Mouse (Mus musculus) forebrain, embryonic 10.5 days (tissue): Measurements from ENCODE around the gene Ube2g1. TPM values are rescaled to one million over a fixed set of nuclear protein-coding genes. Genes with fewer than 3 reads are reported as not detected.

Experiments
- DNase-seq: peaks from one replicate; pipeline ENCODE4 v3.0.0-alpha.2; 2017; ENCODE audit warnings: low spot score; ENCODE audit errors: extremely low spot score
- H3K27ac ChIP-seq: fragments of 300-500 bp; sonication (generic); 2 replicates; pipeline ENCODE4 v1.5.1; 2016; ENCODE audit warnings: mild to moderate bottlenecking
- H3K27me3 ChIP-seq: fragments of 300-500 bp; sonication (generic); 2 replicates; pipeline ENCODE4 v1.6.1; 2016; ENCODE audit warnings: mild to moderate bottlenecking; ENCODE audit not compliant: poor library complexity, severe bottlenecking
- H3K36me3 ChIP-seq: fragments of 300-500 bp; sonication (generic); replicated peaks from 2 replicates; pipeline ENCODE4 v1.6.1; 2016; ENCODE audit warnings: mild to moderate bottlenecking, moderate library complexity
- H3K4me1 ChIP-seq: fragments of 300-500 bp; sonication (generic); 2 replicates; pipeline ENCODE4 v1.6.1; 2016
- H3K4me3 ChIP-seq: fragments of 300-500 bp; sonication (generic); 2 replicates; pipeline ENCODE4 v1.5.1; 2016; ENCODE audit warnings: mild to moderate bottlenecking, moderate library complexity
- H3K9me3 ChIP-seq: fragments of 300-500 bp; sonication (generic); 2 replicates; pipeline ENCODE4 v1.6.1; 2016; ENCODE audit warnings: mild to moderate bottlenecking, moderate library complexity
- WGBS: fragments of 180-500 bp; shearing (Covaris S2); methylation state at CpG from one replicate; pipeline ENCODE4 v1.1.7; 2016; 5-methylcytosine and 5-hydroxymethylcytosine counted together
- microRNA-seq: library from miRNA; unstranded; fragments of <30 nt; microRNA quantifications from one replicate; pipeline ENCODE4, GENCODE M21; 2017
- polyA plus RNA-seq: library from polyadenylated mRNA; unstranded; fragments of >200 nt; fragmentation: Nextera tagmentation; extraction: Ambion mirVana; gene quantifications from 2 replicates; pipeline ENCODE4 v1.2.1, GENCODE M21; 2016

The Ube2g1 gene
- polyA plus RNA-seq, 1 experiment from 2014 or later = 82.5 TPM

- H3K4me3 ChIP-seq = no peak overlapping the region
- H3K9me3 ChIP-seq = no peaks in the 10 kb centered on the region
- no peaks in the 10 kb centered on the region for H3K4me1 ChIP-seq
- peaks cover 50% of the 10 kb centered on the region for H3K36me3 ChIP-seq
- DNase-seq = no peak
- H3K27me3 ChIP-seq = no peaks in the 10 kb centered on the region
- no peak overlapping the region for H3K27ac ChIP-seq
Measured at GRCm38 (mm10) chr11:72723871-72724270, 116.8 kb downstream of the Ube2g1 start.

- H3K36me3 ChIP-seq = peaks cover 64% of the 10 kb centered on the region
- H3K27ac ChIP-seq = no peak overlapping the region
- no peak overlapping the region for H3K4me3 ChIP-seq
- H3K9me3 ChIP-seq = no peaks in the 10 kb centered on the region
- no peaks in the 10 kb centered on the region for H3K4me1 ChIP-seq
- DNase-seq = no peak
- H3K27me3 ChIP-seq = no peaks in the 10 kb centered on the region
Measured at GRCm38 (mm10) chr11:72726023-72726422, 118.9 kb downstream of the Ube2g1 start.

- Histone ChIP-seq H3K4me1 (no peaks in the 10 kb centered on the region; the same call in 1 of the 2 replicates), H3K36me3 (peaks cover 81% of the 10 kb centered on the region), H3K4me3 (no peak overlapping the region), H3K9me3 (no peaks in the 10 kb centered on the region), H3K27ac (no peak overlapping the region), H3K27me3 (no peaks in the 10 kb centered on the region)
- DNase-seq = no peak
- WGBS = 90% methylated on average over 3 of the region's 3 CpGs
Measured at GRCm38 (mm10) chr11:72733736-72734135, 126.7 kb downstream of the Ube2g1 start.

- Histone ChIP-seq H3K27ac (no peak overlapping the region), H3K27me3 (no peaks in the 10 kb centered on the region), H3K9me3 (no peaks in the 10 kb centered on the region), H3K4me1 (no peaks in the 10 kb centered on the region; the same call in 1 of the 2 replicates), H3K36me3 (peaks cover 81% of the 10 kb centered on the region), H3K4me3 (no peak overlapping the region)
- 84% methylated on average over 4 of the region's 4 CpGs for WGBS
- DNase-seq = no peak
Measured at GRCm38 (mm10) chr11:72734840-72735518, 127.9 kb downstream of the Ube2g1 start.

GRCm38 (mm10) chr11:72735519-72735860, 128.4 kb downstream of the Ube2g1 start:
- no peak overlapping the region for H3K27ac ChIP-seq
- H3K4me1 ChIP-seq = no peaks in the 10 kb centered on the region; the same call in 1 of the 2 replicates
- H3K36me3 ChIP-seq = peaks cover 81% of the 10 kb centered on the region
- DNase-seq = no peak
- no peaks in the 10 kb centered on the region for H3K9me3 ChIP-seq
- 88% methylated on average over 2 of the region's 2 CpGs for WGBS
- no peaks in the 10 kb centered on the region for H3K27me3 ChIP-seq
- no peak overlapping the region for H3K4me3 ChIP-seq

Small RNAs within 50 kb of the gene (microRNA-seq; reads per million reads assigned to microRNA genes)
- gene Gm25678 = not detected

Other genes starting within 250 kb of the Ube2g1 start
- 5.1 and 5.3 TPM in 2 replicates for gene Tekt1, start 244.8 kb upstream of the Ube2g1 start, polyA plus RNA-seq
- 10.6 and 12.5 TPM in 2 replicates for gene Smtnl2, start 195.6 kb upstream of the Ube2g1 start, polyA plus RNA-seq
- gene Ggt6, start 171.8 kb upstream of the Ube2g1 start, polyA plus RNA-seq = not detected in 2 replicates
- 248 and 256 TPM in 2 replicates for gene Mybbp1a, start 165.9 kb upstream of the Ube2g1 start, polyA plus RNA-seq
- gene Spns2, start 117.4 kb upstream of the Ube2g1 start, polyA plus RNA-seq = 2.0 and 3.0 TPM in 2 replicates
- 0.20 TPM in 1 of 2 replicates, not detected in the other for gene Spns3, start 56.8 kb upstream of the Ube2g1 start, polyA plus RNA-seq
- gene Ankfy1, start 82.7 kb downstream of the Ube2g1 start, polyA plus RNA-seq = 25.5 and 27.7 TPM in 2 replicates
- 4.7 and 4.9 TPM in 2 replicates for gene Cyb5d2, start 188.9 kb downstream of the Ube2g1 start, polyA plus RNA-seq
- 6.2 and 7.5 TPM in 2 replicates for gene Zzef1, start 188.9 kb downstream of the Ube2g1 start, polyA plus RNA-seq